Mouse (Mus musculus): ENCODE measurements around the gene Hrk.

Gene Hrk

DNA sequence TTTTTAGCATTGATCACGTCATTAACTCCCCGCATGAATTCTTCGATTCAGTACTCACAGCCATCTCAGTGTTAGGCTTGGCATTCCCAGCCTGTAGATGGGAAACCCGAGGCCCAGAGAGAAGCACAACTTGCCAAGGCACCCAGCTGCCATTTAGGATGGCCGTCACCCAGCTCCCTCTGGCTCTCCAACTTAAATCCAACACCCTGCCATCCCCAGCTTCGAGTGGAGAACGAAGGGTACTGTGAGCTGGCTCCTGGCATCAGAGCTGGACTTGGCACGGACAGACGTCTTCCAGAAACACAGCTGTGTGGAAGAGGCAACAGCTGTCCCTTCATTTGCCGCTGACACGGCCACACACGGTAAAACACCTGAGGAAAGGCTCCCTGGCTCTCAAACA is at the start of gene Hrk:
TSS of gene Hrk (plus strand) at position 68 of the 400 bp plus-strand sequence.
- no peak for DNase-seq

DNA sequence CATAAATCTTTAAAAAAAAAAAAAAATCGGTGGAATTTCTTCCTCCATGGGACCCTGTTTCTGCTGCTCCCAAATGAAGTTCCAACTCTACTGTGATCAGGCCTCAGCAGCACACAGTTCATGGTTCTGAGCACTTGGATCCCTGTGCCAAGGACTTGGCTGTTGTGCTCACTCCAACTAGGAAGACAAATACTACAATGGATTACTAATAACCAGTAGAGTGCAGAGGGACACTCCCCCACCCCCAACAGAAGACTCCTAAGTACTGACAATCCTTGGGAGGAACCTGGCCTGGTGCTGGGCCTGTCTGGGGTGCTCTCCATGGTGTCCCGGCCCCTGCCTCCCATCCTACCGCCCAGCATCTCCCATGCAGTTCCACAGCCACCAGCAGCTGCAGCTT is 46.1 kb upstream of the Hrk start:
- no peak for DNase-seq

DNA sequence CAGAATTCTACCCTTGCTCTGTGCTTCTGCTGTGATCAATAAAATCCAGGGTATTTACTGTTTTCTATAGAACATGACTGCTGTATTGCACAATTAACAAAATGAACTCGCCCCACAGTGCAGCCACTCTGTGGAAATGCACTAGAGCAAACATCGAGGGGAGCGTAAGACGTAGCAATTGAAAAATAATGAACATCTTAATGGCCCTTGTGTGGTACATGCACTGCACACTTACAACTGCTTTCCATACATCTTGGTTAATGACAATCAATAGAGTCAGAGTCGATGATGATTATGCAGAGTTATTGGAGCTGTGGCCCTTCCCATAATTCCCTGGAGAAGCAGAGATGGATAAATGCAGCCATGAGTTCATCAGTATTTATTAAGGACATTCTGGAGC is 45.5 kb upstream of the Hrk start:
- no peak for DNase-seq

DNA sequence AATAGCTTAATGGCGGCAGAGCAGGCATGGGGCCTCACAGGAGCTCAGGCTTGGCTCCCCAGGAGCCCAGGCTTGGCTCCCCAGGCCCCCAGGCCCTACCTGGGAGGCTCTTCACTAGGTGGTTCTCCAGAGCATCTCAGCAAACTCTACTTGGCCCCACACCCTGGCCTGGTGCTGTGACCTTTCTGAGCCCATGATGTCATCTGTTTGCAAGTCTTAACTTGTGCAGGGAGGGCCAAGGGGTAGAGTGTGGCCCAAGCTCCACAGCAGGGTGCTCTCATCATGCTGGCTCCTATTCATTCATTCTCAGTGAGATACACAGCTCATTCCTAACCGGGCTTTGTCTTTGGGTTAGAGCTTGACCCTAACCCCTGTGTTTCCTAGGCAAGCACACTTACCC is 43.8 kb upstream of the Hrk start:
- DNase-seq: no peak

DNA sequence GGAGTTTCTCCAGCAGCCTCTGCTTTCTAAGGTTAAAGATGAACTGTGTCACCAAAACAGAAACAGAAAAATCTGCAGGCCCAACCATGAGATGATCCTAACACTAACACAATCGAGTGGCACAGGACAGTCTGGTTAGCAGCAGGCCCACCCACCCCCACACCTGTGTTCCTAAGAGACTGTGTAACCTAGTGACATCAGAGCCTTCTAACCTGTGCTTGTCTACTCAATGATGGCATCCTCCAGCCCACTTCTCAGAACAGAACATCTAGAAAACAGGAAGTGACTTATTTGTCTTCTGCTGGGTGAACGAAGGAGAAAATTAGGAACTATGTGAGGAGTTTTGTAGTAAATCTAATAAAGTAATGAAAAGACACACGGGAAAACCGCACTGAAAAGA is 42.5 kb upstream of the Hrk start:
- DNase-seq: no peak

DNA sequence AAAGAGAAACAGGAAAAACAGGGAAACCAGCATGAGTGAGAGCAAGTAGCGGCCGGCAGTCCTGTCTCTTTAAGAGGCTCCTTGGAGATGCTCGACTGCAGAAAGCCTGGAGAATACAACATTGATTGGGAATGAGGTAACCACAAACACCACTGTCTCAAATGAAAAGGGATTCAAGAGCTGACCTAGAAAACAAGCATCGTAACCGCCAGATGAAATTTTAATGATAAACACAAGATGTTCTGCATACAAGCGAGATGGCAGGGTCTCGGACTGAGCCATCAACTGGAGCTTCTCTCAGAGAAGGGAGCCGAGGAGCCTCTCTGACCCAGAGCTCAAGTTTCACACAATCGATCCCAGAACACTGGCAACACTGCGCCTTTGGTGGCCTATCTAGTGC is 41.4 kb upstream of the Hrk start:
- peak; percentile 14 for DNase-seq

DNA sequence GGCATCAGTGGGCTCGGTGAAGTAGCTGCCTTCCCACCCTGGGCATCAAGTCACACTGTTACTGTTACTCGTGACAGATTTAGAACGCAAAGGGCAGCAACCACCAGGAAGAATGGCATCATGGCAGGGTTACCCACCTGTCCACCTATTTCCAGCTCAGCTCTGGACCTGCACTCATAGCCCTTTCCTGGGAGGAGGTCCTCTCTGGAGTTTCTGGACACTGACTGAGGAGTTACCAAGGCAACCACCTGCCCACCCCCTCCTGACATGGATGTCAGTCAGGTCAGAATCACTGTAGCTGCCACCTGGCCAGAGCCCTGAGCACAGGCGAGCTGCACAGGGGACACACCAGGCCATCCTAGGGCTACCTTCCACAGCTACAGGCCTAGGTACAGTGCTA is 37.8 kb upstream of the Hrk start:
- DNase-seq: no peak

DNA sequence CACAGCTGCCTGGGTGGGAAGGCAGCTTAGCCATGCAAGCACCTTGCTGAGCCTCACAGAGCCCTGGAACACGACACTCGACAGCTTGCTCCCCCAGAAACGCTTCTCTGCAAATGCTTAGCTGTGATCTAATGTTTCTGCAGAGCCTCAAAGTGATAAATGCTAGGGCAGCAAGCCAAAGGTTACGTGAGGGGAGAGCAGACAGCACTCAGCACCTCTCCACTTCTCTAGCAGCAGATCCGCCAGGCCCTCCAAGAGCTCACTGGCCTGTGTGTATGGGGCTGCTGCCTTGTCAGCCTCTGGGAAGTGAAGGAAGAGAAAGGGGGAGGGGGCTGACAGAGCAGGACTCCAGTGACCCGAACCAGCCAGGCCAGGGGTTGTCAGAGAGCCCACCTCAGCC is 36.2 kb upstream of the Hrk start:
- DNase-seq: no peak

DNA sequence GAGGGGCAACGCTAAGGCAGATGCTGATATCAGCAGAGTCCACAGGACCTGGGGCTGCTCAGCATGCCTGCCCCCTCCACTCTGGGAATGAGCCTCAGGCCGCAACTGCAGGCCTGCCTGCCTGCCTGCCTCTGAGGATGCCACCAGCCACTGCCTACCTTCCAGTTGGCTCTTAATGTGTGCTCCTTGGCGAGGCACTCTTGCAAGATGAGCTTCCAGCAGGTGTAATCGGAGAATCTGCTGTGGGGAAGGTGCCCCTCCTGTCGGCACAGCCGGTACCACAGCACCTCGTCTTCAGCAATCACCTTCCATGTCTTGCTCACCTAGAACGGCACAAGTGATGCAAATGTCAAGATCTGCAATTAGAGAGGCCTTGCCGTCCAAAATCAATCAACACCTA is 35.8 kb upstream of the Hrk start:
- no peak for DNase-seq

DNA sequence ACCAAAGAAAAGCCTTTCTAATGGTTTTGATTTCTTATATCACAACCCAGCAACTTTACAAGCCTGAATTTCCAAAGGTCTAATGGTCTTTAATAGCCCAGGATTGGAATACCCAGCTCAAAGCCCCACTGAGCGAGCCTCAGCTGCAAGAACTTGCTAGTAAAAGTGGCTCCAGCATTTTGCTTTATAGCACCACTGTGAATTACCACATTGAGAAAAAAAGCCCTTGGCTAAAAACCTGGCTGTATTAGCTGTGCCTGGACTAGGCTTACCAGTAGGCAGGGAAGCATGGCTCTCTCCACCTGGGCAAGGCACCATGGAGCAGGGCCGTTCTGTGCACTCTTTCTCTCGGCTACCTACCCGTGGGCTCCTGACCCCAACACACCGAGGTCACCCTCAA is 28.1 kb upstream of the Hrk start:
- DNase-seq: no peak

DNA sequence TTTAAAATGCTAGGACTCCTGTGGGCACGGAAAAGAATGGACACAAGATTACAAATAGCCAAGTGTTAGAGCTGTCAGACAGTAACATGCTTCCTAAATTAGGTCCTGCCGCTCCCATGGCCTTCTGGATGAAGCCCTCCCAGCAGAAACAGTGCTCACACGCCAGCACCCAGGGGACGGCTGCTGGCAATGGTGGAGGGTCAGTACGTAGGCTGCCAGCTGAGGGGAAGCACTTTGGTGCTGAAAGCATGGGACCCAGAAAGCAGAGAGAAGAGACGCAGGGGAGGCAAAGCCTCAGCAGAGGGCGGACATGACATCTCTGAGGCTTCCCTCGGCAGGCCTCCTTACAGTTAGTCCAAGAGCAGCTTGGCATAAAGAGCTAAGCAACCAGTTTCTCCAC is 24.8 kb upstream of the Hrk start:
- DNase-seq: no peak

DNA sequence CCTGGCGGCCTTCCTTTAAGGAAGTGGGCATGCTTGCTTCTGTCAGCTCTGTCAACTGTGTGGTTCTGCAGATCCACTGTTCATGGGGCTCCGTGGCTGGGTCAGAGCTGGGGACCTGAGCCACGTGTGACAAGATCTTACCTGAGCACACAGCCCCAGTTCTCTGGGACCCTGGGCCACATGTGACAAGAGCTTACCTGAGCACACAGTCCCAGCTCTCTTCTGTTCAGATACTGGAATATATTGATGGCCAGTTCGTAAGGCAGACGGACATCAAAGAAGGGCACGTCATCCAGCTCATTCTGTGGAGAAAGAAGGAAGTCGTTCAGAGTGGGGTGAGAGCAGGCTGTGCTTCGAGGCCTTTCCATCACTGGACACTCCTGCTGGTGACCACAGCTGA is 22.0 kb upstream of the Hrk start:
- DNase-seq: no peak

DNA sequence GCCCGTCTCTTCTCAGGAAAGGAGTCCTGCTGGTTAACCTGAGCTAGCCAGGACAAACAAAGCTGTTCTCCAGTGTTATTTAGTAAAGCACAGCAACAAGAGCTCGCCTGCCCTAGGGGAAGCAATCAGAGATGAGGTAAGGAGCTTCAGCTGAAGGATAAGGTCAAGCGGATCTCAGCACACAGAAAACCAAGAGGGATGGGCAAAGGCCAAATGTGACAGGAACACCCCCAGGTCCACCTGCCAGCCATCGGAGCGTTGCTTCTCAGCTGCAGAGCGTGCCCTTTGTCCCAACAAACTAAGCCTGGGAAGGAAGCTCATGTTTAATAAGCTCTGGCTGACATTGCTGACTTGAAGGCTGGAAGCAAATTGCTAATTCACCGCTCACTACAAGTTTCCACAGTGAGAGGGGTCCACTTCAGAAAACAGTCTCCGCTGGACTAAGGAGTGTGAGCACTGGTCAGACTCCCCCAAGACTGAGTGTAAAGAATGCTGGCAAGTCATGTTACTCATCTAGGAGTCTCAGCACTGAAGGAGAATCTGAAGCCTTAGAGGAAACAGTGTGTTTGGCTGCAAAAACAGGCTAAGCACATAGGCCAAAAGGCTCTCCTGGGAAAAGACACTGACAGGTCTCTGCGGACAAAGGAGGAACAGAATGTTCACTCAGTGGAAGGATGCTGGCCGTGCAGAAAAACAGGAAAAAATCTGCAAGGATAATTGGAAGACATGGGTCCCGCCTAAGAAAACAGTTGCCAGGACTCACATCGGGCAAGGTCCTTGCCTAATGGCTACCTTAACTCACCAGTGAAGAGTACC is 21.0 kb upstream of the Hrk start:
- DNase-seq: no peak

DNA sequence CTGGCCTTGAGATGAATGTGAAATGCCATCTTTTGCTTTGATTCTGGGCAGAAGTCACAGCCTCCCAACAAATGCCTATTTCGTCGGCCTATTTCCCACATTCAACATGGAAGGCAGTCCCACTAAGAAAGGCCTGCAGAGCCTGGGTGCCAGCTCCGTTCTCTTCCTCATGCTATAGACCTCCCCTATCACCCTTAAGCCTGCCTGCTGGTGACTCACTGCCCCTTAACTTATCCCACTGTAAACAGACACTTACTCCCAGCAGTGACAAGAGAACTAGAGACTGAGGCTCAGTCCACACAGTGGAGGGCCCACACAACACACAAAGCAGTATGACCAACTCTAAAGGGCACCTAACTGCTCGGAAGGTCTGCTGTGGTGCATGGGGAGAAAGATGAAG is 20.1 kb upstream of the Hrk start:
- no peak for DNase-seq

DNA sequence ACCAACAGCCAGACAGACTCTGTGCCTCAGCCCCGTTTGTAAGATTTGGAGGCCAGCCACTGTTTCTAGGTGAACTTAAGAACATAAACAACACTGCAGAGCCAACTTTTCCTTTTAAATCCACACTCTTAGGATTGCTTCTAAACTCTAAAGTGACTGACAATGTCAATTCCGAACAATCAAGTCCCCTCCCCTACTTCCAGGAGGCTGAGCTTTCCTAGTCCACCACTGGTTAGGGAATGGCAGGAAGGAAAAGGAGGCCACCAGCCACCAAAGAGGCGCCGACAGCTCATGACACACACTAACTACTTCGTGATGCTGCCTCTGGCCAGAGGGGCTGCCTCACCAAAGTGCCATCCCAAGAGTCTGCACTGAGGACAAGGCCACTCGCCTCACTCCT is 19.7 kb upstream of the Hrk start:
- no peak for DNase-seq

DNA sequence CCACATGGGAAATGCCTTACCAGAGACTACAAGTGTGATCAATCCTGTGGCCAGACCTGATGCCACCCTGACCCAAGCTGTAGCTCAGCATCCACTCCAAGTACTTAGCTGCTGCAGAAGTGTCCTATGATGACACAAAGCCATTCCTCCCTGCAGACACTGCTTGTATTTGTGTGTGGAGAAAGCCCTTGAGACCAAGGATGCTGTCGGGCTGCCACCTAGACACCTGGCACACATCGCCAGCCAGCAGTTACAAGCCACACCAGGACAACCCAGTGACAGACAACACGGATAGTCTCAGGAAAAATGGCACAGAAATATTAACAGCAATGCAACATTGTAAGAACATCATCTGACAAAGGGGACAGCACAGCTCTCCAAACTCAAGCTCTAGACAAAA is 19.0 kb upstream of the Hrk start:
- no peak for DNase-seq

DNA sequence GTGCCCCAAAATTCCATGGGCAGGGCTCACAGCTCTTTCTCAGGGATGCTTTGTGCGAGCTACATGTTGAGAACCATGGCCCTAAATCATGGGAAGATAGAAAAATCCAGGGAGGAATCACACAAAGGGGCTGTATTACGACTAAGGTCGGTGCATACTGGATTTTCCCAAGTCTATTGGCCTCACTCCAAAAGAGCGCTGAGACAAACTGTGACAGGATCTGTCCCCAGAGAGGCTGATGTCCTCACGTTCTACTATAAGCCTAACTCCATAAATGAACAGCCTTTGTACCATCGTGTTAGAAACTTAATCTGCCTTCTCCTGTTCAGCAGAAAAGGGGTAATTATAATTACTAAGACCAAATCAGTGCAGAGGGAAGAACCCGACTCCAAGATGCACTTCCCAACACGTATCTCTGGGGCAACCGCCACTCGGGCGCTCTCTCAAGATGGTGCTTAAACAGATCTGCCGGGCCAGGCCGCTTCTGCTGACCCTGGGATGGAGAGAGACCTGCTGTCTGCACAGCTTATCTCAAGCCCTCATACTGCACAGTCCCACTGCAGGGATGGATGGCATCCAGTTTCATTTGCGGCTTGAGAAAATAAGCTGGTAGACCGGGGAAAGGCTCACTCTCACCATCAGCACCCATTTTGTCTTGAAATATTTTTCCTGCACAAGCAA is 18.3 kb upstream of the Hrk start:
- DNase-seq: no peak

DNA sequence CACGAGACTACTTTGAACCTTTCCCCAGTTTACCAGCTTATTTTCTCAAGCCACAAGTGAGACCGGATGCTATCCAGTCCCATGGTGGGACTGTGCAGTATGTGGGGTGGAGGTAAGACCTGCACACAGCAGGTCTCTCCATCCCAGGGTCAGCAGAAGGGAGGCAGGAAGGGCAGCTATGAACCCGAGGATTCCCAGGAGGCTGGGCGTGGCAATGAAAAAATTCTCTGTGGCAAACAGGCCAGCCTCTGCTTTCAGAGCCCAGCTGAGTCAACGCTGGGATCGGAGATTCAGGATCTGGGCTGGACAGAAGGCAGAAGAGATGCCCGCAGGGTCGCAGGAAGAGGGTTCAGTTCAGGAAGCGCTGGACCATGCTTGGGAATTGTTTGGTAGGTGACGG is 17.2 kb upstream of the Hrk start:
- no peak for DNase-seq

DNA sequence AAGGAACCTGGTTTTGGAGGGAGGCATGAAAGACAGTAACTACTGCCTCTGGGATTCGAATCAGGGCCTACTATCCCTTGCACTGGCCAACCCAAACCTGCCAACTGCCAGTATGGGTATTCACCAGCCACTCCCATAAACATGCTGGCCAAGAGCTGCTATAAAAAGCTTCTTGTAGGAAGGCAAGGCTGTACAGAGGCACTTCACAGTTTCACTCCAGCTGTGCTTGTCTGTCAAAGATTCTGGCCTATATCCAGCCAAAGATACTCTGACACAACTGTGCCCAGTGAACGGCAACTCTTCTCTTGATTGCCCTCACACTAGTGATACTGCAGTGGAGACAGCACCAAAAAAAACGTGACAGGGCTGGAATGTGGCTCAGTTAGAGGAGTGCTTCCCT is 14.7 kb upstream of the Hrk start:
- DNase-seq: no peak

DNA sequence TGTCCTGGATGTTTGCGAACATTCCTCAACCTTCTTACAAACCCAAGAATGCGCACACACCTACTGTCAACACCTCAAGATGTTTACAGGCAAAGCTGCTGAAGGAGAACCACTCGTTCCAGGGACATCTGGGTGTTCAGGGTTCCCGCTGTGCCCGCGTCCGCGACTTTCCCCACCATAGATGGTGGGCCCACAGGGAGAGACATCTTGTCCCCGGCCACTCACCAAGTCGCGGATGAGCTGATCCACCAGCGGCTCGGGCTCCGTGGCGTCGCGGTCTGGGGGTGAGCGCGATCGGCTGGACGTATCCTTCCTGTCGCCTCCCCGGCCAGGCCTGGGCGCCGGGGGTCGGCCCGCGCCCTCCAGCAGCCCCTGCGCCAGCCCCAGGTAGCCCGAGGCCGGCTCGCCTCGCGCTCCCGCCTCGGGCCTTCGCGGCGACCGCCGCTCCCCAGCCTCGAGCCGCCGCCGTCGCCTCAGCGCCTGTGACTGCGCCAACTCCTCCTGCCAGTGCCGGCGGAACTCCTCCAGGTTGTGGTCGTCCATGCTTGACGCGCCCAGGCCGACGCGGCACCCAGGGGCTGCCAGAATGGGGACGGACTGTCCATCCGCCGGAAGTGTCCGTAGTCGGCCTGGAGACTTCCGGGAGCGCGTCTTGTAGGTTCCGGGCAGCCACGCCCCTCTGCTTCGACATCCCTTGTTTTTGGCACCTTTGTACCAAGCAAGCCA is 9.4 kb upstream of the Hrk start, which contains the start of gene Fbxw8:
TSS of gene Fbxw8 (minus strand) at position 626 of the 726 bp plus-strand sequence.
- DNase-seq: peak; percentile 94

DNA sequence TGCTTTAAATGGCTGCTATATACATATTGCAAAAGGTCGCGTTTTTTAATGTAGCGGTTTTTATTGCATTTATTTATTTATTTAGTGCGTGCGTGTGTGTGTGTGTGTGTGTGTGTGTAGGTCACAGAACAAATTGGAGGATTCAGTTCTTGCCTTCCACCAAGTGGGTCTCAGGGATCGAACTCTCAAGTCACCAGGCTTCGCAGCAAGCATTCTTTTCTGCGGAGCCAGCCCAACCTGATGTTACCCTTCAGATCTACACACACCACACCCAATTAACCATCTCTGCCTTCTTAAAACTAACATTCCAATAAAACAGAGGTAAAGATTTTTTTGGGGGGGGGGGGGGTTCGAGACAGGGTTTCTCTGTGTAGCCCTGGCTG is 8.9 kb upstream of the Hrk start:
- no peak for DNase-seq

DNA sequence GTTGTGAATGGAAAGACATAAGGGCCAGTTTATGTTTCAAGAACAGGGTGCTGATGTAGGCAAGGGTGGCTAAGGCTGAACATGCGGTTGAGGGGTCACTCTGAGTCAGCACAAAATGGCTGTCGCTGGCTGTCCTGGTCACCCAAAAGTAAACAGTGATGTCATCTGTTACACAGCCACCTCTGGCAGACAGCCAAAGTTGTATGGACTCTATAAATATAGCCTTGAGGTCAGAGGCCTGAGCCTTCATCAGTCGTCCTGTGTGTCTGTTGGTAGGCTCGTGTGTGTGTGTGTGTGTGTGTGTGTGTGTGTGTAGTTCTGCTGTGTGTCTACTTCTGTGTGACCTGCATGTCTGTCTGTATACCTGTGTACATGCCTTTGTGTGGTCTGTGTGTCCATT is 7.5 kb upstream of the Hrk start:
- no peak for DNase-seq

DNA sequence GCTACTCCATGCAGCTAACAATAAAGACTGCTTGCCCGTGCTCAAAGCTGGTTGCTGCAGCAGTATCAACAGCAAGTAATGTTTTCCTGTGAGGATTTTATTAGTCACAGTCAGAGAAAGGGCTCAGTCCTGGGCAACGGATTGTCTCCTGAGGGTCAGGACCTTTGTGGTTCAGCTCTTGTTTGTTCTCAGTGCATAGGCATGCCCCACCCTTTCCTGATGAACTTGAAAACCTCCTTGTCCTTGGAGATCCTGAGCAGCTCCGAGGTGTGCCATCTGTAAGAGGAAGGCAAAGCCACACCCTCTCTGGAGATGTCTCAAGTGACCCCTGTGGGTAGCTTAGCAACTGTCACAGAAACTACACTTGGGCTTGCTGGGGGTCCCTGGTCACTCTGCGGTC is 3.8 kb upstream of the Hrk start:
- no peak for DNase-seq

DNA sequence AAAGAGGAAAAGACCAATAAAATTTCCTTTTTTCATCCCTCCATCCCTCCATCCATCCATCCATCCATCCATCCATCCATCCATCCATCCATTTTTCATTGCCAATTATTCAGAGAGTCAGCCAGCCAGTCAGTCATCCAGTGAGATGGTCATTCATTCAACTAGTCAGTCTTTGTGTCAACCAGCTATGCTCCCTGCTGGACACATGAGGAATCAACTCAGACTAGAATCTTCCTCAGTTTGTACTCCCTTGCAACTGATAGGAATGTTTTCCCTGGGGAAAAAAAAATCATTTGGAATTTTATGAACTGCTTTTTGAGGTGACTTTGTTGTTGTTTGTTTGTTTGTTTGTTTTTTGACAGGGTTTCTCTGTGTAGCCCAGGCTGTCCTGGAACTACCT is 1.0 kb downstream of the Hrk start:
- no peak for DNase-seq

Data from embryo, embryonic 11 days (tissue).